Mouse (Mus musculus): ENCODE results near the gene Ntn4.

DNA sequence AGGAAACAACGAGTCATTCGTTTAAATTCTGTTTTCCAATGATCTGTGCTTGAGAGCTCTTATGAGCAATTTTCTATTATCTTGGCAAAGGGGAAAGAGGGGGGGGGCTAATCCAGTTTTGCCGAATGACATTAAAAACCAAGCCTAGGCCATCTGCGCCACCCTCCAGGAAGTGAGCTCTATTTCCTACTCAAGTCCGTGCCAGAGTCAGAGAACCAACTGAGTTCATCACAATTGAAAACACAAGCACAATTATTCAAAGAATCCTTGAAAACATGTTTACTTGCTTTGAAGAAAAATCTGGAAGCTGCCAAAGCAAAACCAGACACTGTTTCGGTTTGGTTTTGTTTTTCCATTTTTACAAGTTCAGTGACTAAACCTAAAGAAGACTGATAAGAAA, 102.1 kb downstream of the Ntn4 start:
- no peak for TF ChIP-seq CTCF (IDR thresholded peaks at IDR 0.05; ENCODE audit: borderline replicate concordance, insufficient read depth, low read depth, low read length)
- TF ChIP-seq POLR2A (IDR thresholded peaks at IDR 0.05; ENCODE audit: borderline replicate concordance, insufficient read depth, low read length): no peak

All from cerebellum, adult 2 months (tissue).